Mouse (Mus musculus) small intestine, adult 2 months (tissue): ENCODE data around the gene Ldhd. TPM values are rescaled to one million over a fixed set of nuclear protein-coding genes. Genes with fewer than 3 reads are reported as not detected.

Experiments used
- H3K27ac ChIP-seq: fragments of 200-500 bp; 2 replicates; pipeline ENCODE4 v1.5.1; 2012; ENCODE audit warnings: low read depth, low read length, control low read depth, inconsistent platforms; ENCODE audit not compliant: insufficient read depth
- H3K27me3 ChIP-seq: fragments of 200-500 bp; 2 replicates; pipeline ENCODE4 v1.6.1; 2012; ENCODE audit warnings: mild to moderate bottlenecking, moderate library complexity, low read length, inconsistent platforms; ENCODE audit not compliant: control insufficient read depth, insufficient read depth
- H3K36me3 ChIP-seq: fragments of 200-500 bp; 2 replicates; pipeline ENCODE4 v1.6.1; 2012; ENCODE audit warnings: mild to moderate bottlenecking, low read length, control low read depth, inconsistent platforms; ENCODE audit not compliant: control insufficient read depth, insufficient read depth
- H3K4me1 ChIP-seq: fragments of 200-500 bp; 2 replicates; pipeline ENCODE4 v1.6.1; 2012; ENCODE audit warnings: low read length, inconsistent platforms, mixed read lengths; ENCODE audit not compliant: control insufficient read depth, insufficient read depth, insufficient read length
- H3K4me3 ChIP-seq: fragments of 200-500 bp; 2 replicates; pipeline ENCODE4 v1.5.1; 2012; ENCODE audit warnings: low read depth, mild to moderate bottlenecking, control low read depth, inconsistent platforms, low read length, moderate library complexity
- CTCF ChIP-seq: fragments of 200-500 bp; IDR thresholded peaks from 2 replicates; pipeline ENCODE4 v1.5.1; 2012; ENCODE audit warnings: low read depth, mild to moderate bottlenecking, control low read depth, inconsistent platforms, low read length, moderate library complexity, mixed read lengths; ENCODE audit not compliant: insufficient replicate concordance, insufficient read length; ENCODE audit errors: extremely low read depth
- POLR2A ChIP-seq: fragments of 200-500 bp; IDR thresholded peaks from 2 replicates; pipeline ENCODE4 v1.6.1; 2012; ENCODE audit warnings: low read depth, mild to moderate bottlenecking, control low read depth, inconsistent platforms, low read length, moderate library complexity
- WGBS: fragments of 180-500 bp; shearing (Covaris S2); methylation state at CpG from one replicate; pipeline ENCODE4 v1.1.7; 2018; 5-methylcytosine and 5-hydroxymethylcytosine counted together
- polyA plus RNA-seq: library from polyadenylated mRNA; depleted of rRNA; stranded (reverse); fragments of >200 nt; gene quantifications from 2 replicates; pipeline ENCODE4 v1.2.3, GENCODE M21; 2012

Ldhd gene
- polyA plus RNA-seq, 1 experiment, result 2.8 TPM

GRCm38 (mm10) chr8:111594951-111595350, 35.2 kb downstream of the Ldhd start:
- Histone ChIP-seq H3K36me3 (no peaks in the 10 kb centered on the region), H3K27ac (peak overlapping the region; percentile 13; the same call in 1 of the 2 replicates), H3K4me1 (peaks cover 19% of the 10 kb centered on the region), H3K27me3 (no peaks in the 10 kb centered on the region), H3K4me3 (no peak overlapping the region)
- 85% methylated on average over 2 of the region's 2 CpGs for WGBS
- no peak for TF ChIP-seq CTCF
- TF ChIP-seq POLR2A, result no peak

GRCm38 (mm10) chr8:111594044-111594840, 35.9 kb downstream of the Ldhd start:
- peaks cover 19% of the 10 kb centered on the region for H3K4me1 ChIP-seq
- H3K27me3 ChIP-seq, result no peaks in the 10 kb centered on the region
- H3K4me3 ChIP-seq, result no peak overlapping the region
- H3K36me3 ChIP-seq, result no peaks in the 10 kb centered on the region
- TF ChIP-seq POLR2A, result no peak
- no peak for TF ChIP-seq CTCF
- WGBS, result 83% methylated on average over 3 of the region's 3 CpGs
- H3K27ac ChIP-seq, result no peak overlapping the region

DNA sequence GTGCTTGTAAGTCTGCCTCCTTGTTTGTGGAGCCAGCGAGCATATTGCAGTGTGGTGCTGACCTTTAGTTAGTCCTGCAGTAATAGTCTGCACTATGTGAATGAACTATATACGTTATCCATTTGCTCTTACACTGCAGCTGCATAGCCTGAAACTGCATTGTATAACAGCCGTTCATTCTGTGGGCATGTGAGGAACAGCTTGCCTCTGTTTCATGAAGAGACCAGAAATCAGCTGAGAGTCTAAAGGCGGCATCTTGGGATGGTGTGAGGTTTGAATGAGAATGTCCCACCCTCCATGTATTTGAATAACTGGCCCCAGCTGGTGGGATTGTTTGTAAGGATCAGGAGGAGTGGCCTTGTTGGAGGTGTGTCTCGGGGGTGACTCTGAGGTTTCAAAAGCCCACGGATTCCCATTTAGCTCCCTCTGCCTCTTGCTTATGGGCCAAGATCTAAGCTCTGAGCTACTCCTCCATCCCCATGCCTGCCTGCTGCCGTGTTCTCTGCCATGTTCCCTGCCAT, 37.7 kb downstream of the Ldhd start:
- no peaks in the 10 kb centered on the region for H3K36me3 ChIP-seq
- peaks cover 17% of the 10 kb centered on the region for H3K4me1 ChIP-seq
- H3K27ac ChIP-seq, result no peak overlapping the region
- no peaks in the 10 kb centered on the region for H3K27me3 ChIP-seq
- H3K4me3 ChIP-seq, result no peak overlapping the region
- WGBS, result 84% methylated on average over 7 of the region's 7 CpGs
- TF ChIP-seq POLR2A (no peak), CTCF (no peak)

GRCm38 (mm10) chr8:111591176-111591575, 39.0 kb downstream of the Ldhd start:
- Histone ChIP-seq H3K36me3 (no peaks in the 10 kb centered on the region), H3K4me3 (no peak overlapping the region), H3K27ac (no peak overlapping the region), H3K4me1 (peaks cover 12% of the 10 kb centered on the region), H3K27me3 (no peaks in the 10 kb centered on the region)
- no peak for TF ChIP-seq CTCF
- no peak for TF ChIP-seq POLR2A

- 63% methylated on average over 3 of the region's 3 CpGs for WGBS
- Histone ChIP-seq H3K36me3 (no peaks in the 10 kb centered on the region), H3K4me3 (no peak overlapping the region), H3K27me3 (no peaks in the 10 kb centered on the region), H3K4me1 (peaks cover 3% of the 10 kb centered on the region; the same call in 1 of the 2 replicates), H3K27ac (no peak overlapping the region)
- TF ChIP-seq POLR2A (no peak), CTCF (no peak)
Observed at GRCm38 (mm10) chr8:111590214-111590613, 40.0 kb downstream of the Ldhd start.

- H3K27ac ChIP-seq, result no peak overlapping the region
- H3K4me1 ChIP-seq, result no peaks in the 10 kb centered on the region; the same call in 1 of the 2 replicates
- WGBS, result 87% methylated on average over 2 of the region's 2 CpGs
- no peaks in the 10 kb centered on the region for H3K27me3 ChIP-seq
- no peaks in the 10 kb centered on the region for H3K36me3 ChIP-seq
- H3K4me3 ChIP-seq, result no peak overlapping the region
- TF ChIP-seq POLR2A, result no peak
- no peak for TF ChIP-seq CTCF
Observed at GRCm38 (mm10) chr8:111588336-111588735, 41.8 kb downstream of the Ldhd start.

DNA sequence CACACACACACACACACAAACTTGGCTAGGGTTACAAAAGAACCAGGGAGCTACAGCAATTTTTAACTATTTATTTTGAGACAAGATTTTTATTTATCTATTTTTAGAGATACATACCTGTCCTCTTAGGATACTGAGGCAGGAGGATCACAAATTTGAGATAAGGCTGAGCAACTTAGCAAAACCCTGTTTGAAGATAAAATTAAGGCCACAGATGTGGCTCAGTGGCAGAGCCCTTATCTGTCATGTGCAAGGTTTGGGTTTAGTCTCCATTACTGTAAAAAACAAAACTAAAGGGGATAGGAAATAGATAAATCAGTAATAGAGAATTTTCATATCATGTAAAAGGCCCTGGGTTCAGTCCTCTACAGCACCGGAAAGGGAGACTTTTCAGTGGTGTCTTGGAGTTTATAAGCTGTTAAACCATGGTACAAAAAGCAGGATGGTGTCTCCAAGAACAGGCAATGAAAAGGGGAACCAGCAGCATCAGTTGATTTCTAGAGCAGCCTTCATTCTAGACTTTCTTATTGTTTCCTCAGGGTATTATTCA, 42.6 kb downstream of the Ldhd start:
- H3K27me3 ChIP-seq, result no peaks in the 10 kb centered on the region
- no peaks in the 10 kb centered on the region for H3K4me1 ChIP-seq
- 90% methylated on average over 1 of the region's 1 CpGs for WGBS
- TF ChIP-seq POLR2A (no peak), CTCF (no peak)
- H3K4me3 ChIP-seq, result no peak overlapping the region
- H3K27ac ChIP-seq, result no peak overlapping the region
- H3K36me3 ChIP-seq, result no peaks in the 10 kb centered on the region
